Mouse (Mus musculus): Measurements from ENCODE around the gene Mtmr4. TPM values are rescaled to one million over a fixed set of nuclear protein-coding genes. Genes with fewer than 3 reads are reported as not detected.

Mtmr4 gene
- polyA plus RNA-seq, 1 experiment from 2014 or later = 41.7 TPM

DNA sequence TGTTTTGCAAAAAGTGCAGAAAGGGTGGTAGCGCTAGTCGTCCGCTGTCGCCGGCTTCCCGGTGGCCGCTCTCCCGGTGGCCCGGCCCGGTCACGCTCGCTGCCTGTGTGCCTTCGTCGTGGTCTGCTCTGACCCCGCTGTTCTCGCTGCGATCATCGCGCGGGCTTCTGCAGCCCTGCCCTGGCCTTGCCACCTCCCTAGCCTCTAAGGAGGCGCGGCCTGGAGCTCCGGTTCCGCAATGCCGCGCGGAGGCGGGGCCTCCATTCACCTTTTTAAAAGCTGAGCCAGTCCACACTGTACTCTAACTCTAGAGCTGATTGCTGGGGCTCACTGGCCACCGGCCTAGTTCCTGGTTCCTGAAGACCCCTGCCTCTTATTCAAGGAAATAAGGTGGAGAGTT, 47.2 kb downstream of the Mtmr4 start:
- no peaks in the 10 kb centered on the region for H3K36me3 ChIP-seq (ENCODE audit: insufficient read depth, low read length)
- H3K4me3 ChIP-seq (ENCODE audit: low read length) = peak overlapping the region; percentile 52
- H3K4me1 ChIP-seq (ENCODE audit: insufficient read depth, low read length) = 0 out of 2 replicates have a peak, but pooled peaks cover 5% of the 10 kb centered on the region
- 2% methylated on average over 29 of the region's 29 CpGs for WGBS
- H3K4me2 ChIP-seq (replicated peaks; ENCODE audit: low read depth, low read length) = peak overlapping the region; percentile 82
- peak overlapping the region; percentile 56; the same call in 1 of the 2 replicates for H3K27ac ChIP-seq (ENCODE audit: low read length)
- no peaks in the 10 kb centered on the region for H3K9me3 ChIP-seq (ENCODE audit: low read length)
- peak; percentile 93 for ATAC-seq (ENCODE audit: low FRiP score, low TSS enrichment)
- no peaks in the 10 kb centered on the region for H3K27me3 ChIP-seq (ENCODE audit: insufficient read depth, low read length)
- H3K9ac ChIP-seq (replicated peaks; ENCODE audit: low read length) = peak overlapping the region; percentile 84

GRCm38 (mm10) chr11:87642865-87643264, 50.9 kb downstream of the Mtmr4 start:
- Histone ChIP-seq H3K36me3 (ENCODE audit: insufficient read depth, low read length) (no peaks in the 10 kb centered on the region), H3K4me2 (replicated peaks; ENCODE audit: low read depth, low read length) (no peak overlapping the region), H3K27me3 (ENCODE audit: insufficient read depth, low read length) (no peaks in the 10 kb centered on the region), H3K9ac (replicated peaks; ENCODE audit: low read length) (no peak overlapping the region), H3K27ac (ENCODE audit: low read length) (no peak overlapping the region), H3K4me3 (ENCODE audit: low read length) (no peak overlapping the region), H3K4me1 (ENCODE audit: insufficient read depth, low read length) (0 out of 2 replicates have a peak, but pooled peaks cover 5% of the 10 kb centered on the region), H3K9me3 (ENCODE audit: low read length) (no peaks in the 10 kb centered on the region)
- no peak for ATAC-seq (ENCODE audit: low FRiP score, low TSS enrichment)

- no peak for ATAC-seq (ENCODE audit: low FRiP score, low TSS enrichment)
- Histone ChIP-seq H3K4me3 (ENCODE audit: low read length) (no peak overlapping the region), H3K27me3 (ENCODE audit: insufficient read depth, low read length) (no peaks in the 10 kb centered on the region), H3K36me3 (ENCODE audit: insufficient read depth, low read length) (no peaks in the 10 kb centered on the region), H3K9me3 (ENCODE audit: low read length) (no peaks in the 10 kb centered on the region), H3K4me2 (replicated peaks; ENCODE audit: low read depth, low read length) (no peak overlapping the region), H3K27ac (ENCODE audit: low read length) (no peak overlapping the region), H3K4me1 (ENCODE audit: insufficient read depth, low read length) (no peaks in the 10 kb centered on the region), H3K9ac (replicated peaks; ENCODE audit: low read length) (no peak overlapping the region)
- WGBS = 74% methylated on average over 5 of the region's 5 CpGs
Observed at GRCm38 (mm10) chr11:87654693-87655092, 62.7 kb downstream of the Mtmr4 start.

DNA sequence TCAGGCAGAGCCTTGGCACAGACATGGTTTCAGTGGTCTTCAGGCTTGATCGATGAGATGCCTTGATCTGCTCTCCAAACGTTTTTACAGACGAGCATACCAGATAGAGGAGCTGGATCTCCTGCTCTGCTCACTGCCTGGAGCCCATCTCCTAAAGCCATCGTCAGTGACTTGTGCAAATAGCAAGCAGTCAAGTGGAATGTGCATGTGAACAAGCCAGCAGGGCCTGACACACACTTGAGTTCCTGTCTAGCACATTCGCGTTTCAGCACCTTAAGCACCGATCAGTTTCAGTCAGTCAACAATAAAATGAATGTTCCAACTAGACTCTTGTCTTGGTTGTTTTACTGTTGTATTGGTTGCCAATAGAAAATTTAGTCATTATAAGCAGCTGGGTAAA, 67.3 kb downstream of the Mtmr4 start:
- H3K9me3 ChIP-seq (ENCODE audit: low read length) = no peaks in the 10 kb centered on the region
- H3K27ac ChIP-seq (ENCODE audit: low read length) = no peak overlapping the region
- no peak overlapping the region for H3K9ac ChIP-seq (replicated peaks; ENCODE audit: low read length)
- WGBS = 70% methylated on average over 7 of the region's 7 CpGs
- H3K4me1 ChIP-seq (ENCODE audit: insufficient read depth, low read length) = no peaks in the 10 kb centered on the region
- H3K36me3 ChIP-seq (ENCODE audit: insufficient read depth, low read length) = no peaks in the 10 kb centered on the region
- no peak overlapping the region for H3K4me3 ChIP-seq (ENCODE audit: low read length)
- no peak for ATAC-seq (ENCODE audit: low FRiP score, low TSS enrichment)
- H3K27me3 ChIP-seq (ENCODE audit: insufficient read depth, low read length) = peaks cover 3% of the 10 kb centered on the region
- no peak overlapping the region for H3K4me2 ChIP-seq (replicated peaks; ENCODE audit: low read depth, low read length)

GRCm38 (mm10) chr11:87662407-87662806, 70.4 kb downstream of the Mtmr4 start, which contains the start of gene Rnf43:
Gene Rnf43 (plus strand): TSS chr11:87662722.
- peak; percentile 90 for ATAC-seq (ENCODE audit: low FRiP score, low TSS enrichment)
- Histone ChIP-seq H3K9me3 (ENCODE audit: low read length) (no peaks in the 10 kb centered on the region), H3K4me2 (replicated peaks; ENCODE audit: low read depth, low read length) (peak within 1 kb of the TSS; percentile 54), H3K27ac (ENCODE audit: low read length) (0 out of 2 replicates have a peak within 1 kb of the TSS, but pooled peaks have one; percentile 17), H3K36me3 (ENCODE audit: insufficient read depth, low read length) (no peaks in the 10 kb centered on the region), H3K9ac (replicated peaks; ENCODE audit: low read length) (peak within 1 kb of the TSS; percentile 31), H3K4me3 (ENCODE audit: low read length) (peak within 1 kb of the TSS; percentile 52), H3K27me3 (ENCODE audit: insufficient read depth, low read length) (peaks cover 7% of the 10 kb centered on the region), H3K4me1 (ENCODE audit: insufficient read depth, low read length) (no peaks in the 10 kb centered on the region)
- WGBS = under 1% methylated on average over 8 of the region's 8 CpGs

DNA sequence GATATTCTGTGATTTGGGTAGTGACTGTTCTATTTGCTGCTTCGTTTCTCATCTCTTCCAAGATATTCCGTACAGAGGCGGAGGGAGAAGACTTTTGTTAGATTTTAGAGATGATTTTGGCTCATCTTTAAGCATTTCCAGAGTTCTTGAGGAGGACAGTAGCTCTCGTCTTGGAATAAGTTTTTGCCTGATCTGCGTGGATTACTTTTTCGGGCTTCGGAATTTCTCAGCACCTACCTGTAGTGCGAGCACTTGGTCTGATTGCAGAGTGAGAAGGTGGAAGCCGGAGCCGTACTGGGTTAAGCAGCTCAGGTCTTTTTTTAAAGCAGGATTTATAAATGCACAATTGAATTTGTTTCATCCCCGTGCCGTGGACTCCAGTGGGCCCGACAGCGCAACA, 70.9 kb downstream of the Mtmr4 start:
- Histone ChIP-seq H3K4me2 (replicated peaks; ENCODE audit: low read depth, low read length) (peak overlapping the region; percentile 54), H3K36me3 (ENCODE audit: insufficient read depth, low read length) (no peaks in the 10 kb centered on the region), H3K27ac (ENCODE audit: low read length) (0 out of 2 replicates have a peak overlapping the region, but pooled peaks have one; percentile 17), H3K9me3 (ENCODE audit: low read length) (no peaks in the 10 kb centered on the region), H3K9ac (replicated peaks; ENCODE audit: low read length) (peak overlapping the region; percentile 31), H3K4me1 (ENCODE audit: insufficient read depth, low read length) (no peaks in the 10 kb centered on the region), H3K27me3 (ENCODE audit: insufficient read depth, low read length) (peaks cover 7% of the 10 kb centered on the region), H3K4me3 (ENCODE audit: low read length) (peak overlapping the region; percentile 52)
- WGBS = 8% methylated on average over 14 of the region's 14 CpGs
- ATAC-seq (ENCODE audit: low FRiP score, low TSS enrichment) = no peak

DNA sequence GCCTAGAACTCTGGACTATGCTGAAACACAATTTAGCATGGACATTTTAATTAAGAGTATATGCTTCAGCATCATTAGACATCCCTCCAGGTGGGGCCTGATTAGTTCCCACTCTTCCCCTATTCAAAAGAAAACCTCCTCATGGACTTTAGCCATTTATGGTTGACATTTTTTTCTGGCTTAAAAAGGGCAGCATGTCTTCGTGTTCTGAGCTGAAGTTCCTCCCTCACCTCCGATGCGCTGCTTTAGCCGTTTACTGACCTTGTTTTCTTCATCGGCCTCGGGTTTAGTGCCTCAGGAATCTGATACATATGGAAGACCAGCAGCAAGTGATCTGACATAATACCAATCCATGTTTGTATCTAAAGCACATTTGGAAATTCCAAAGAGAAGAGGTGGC, 72.0 kb downstream of the Mtmr4 start:
- H3K9ac ChIP-seq (replicated peaks; ENCODE audit: low read length) = peak overlapping the region; percentile 54
- H3K27ac ChIP-seq (ENCODE audit: low read length) = no peak overlapping the region
- WGBS = 64% methylated on average over 6 of the region's 6 CpGs
- no peaks in the 10 kb centered on the region for H3K4me1 ChIP-seq (ENCODE audit: insufficient read depth, low read length)
- H3K4me3 ChIP-seq (ENCODE audit: low read length) = peak overlapping the region; percentile 52
- peak overlapping the region; percentile 43 for H3K4me2 ChIP-seq (replicated peaks; ENCODE audit: low read depth, low read length)
- no peak for ATAC-seq (ENCODE audit: low FRiP score, low TSS enrichment)
- H3K36me3 ChIP-seq (ENCODE audit: insufficient read depth, low read length) = no peaks in the 10 kb centered on the region
- H3K9me3 ChIP-seq (ENCODE audit: low read length) = no peaks in the 10 kb centered on the region
- H3K27me3 ChIP-seq (ENCODE audit: insufficient read depth, low read length) = peaks cover 7% of the 10 kb centered on the region

DNA sequence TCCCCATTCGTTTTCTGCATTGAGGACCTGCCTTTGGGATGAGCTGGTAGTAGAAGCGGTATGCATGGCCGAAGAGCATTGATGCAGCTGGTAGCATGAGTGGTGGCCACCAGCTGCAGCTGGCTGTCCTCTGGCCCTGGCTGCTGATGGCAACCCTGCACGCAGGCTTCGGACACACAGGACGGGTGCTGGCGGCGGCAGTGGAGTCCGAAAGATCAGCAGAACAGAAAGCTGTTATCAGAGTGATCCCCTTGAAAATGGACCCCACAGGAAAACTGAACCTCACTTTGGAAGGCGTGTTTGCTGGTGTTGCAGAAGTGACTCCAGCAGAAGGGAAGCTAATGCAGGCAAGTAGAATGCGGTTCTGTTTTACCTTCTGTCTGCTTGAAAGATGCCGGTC, 72.6 kb downstream of the Mtmr4 start:
- no peak overlapping the region for H3K27ac ChIP-seq (ENCODE audit: low read length)
- H3K4me3 ChIP-seq (ENCODE audit: low read length) = peak overlapping the region; percentile 52
- no peaks in the 10 kb centered on the region for H3K4me1 ChIP-seq (ENCODE audit: insufficient read depth, low read length)
- H3K27me3 ChIP-seq (ENCODE audit: insufficient read depth, low read length) = peaks cover 7% of the 10 kb centered on the region
- no peaks in the 10 kb centered on the region for H3K36me3 ChIP-seq (ENCODE audit: insufficient read depth, low read length)
- no peaks in the 10 kb centered on the region for H3K9me3 ChIP-seq (ENCODE audit: low read length)
- no peak for ATAC-seq (ENCODE audit: low FRiP score, low TSS enrichment)
- peak overlapping the region; percentile 43 for H3K4me2 ChIP-seq (replicated peaks; ENCODE audit: low read depth, low read length)
- H3K9ac ChIP-seq (replicated peaks; ENCODE audit: low read length) = peak overlapping the region; percentile 54
- WGBS = 69% methylated on average over 12 of the region's 12 CpGs

- Histone ChIP-seq H3K4me2 (replicated peaks; ENCODE audit: low read depth, low read length) (peak overlapping the region; percentile 26; the same call in 1 of the 2 replicates), H3K9ac (replicated peaks; ENCODE audit: low read length) (no peak overlapping the region), H3K27ac (ENCODE audit: low read length) (no peak overlapping the region), H3K9me3 (ENCODE audit: low read length) (no peaks in the 10 kb centered on the region), H3K4me1 (ENCODE audit: insufficient read depth, low read length) (no peaks in the 10 kb centered on the region), H3K36me3 (ENCODE audit: insufficient read depth, low read length) (no peaks in the 10 kb centered on the region), H3K4me3 (ENCODE audit: low read length) (peak overlapping the region; percentile 17), H3K27me3 (ENCODE audit: insufficient read depth, low read length) (peaks cover 7% of the 10 kb centered on the region)
- no peak for ATAC-seq (ENCODE audit: low FRiP score, low TSS enrichment)
- WGBS = 49% methylated on average over 6 of the region's 6 CpGs
Observed at GRCm38 (mm10) chr11:87665224-87665623, 73.3 kb downstream of the Mtmr4 start.

- no peaks in the 10 kb centered on the region for H3K36me3 ChIP-seq (ENCODE audit: insufficient read depth, low read length)
- WGBS = 73% methylated on average over 2 of the region's 2 CpGs
- H3K9me3 ChIP-seq (ENCODE audit: low read length) = no peaks in the 10 kb centered on the region
- H3K4me1 ChIP-seq (ENCODE audit: insufficient read depth, low read length) = no peaks in the 10 kb centered on the region
- peak overlapping the region; percentile 43 for H3K4me2 ChIP-seq (replicated peaks; ENCODE audit: low read depth, low read length)
- peak overlapping the region; percentile 36 for H3K4me3 ChIP-seq (ENCODE audit: low read length)
- ATAC-seq (ENCODE audit: low FRiP score, low TSS enrichment) = no peak
- H3K27ac ChIP-seq (ENCODE audit: low read length) = no peak overlapping the region
- peaks cover 7% of the 10 kb centered on the region for H3K27me3 ChIP-seq (ENCODE audit: insufficient read depth, low read length)
- H3K9ac ChIP-seq (replicated peaks; ENCODE audit: low read length) = no peak overlapping the region
Observed at GRCm38 (mm10) chr11:87665658-87666057, 73.7 kb downstream of the Mtmr4 start.

Data from kidney, embryonic 16.5 days (tissue).